Mouse (Mus musculus) ES-E14 (cell line): ENCODE data around the gene Gm5447.

Experiments
- HCFC1 ChIP-seq: IDR thresholded peaks from 2 replicates; pipeline ENCODE4 v1.6.1; 2012; ENCODE audit warnings: low read length, inconsistent platforms, borderline replicate concordance; ENCODE audit not compliant: insufficient read depth
- MAFK ChIP-seq: IDR thresholded peaks from 2 replicates; pipeline ENCODE4 v1.6.1; 2014; ENCODE audit warnings: mild to moderate bottlenecking, low read depth, low read length, inconsistent platforms; ENCODE audit not compliant: insufficient read depth
- ZC3H11A ChIP-seq: IDR thresholded peaks from 2 replicates; pipeline ENCODE4 v1.6.1; 2012; ENCODE audit warnings: low read depth, mild to moderate bottlenecking, inconsistent platforms, low read length, borderline replicate concordance
- ZNF384 ChIP-seq: IDR thresholded peaks from 2 replicates; pipeline ENCODE4 v1.6.1; 2012; ENCODE audit warnings: low read depth, low read length, inconsistent platforms

GRCm38 (mm10) chr13:30973501-30974246 is at the start of gene Gm5447, which contains the start of gene Exoc2:
- TF ChIP-seq ZC3H11A (no peak), HCFC1 (peak; percentile 86), ZNF384 (no peak), MAFK (no peak)
